Mouse (Mus musculus): ENCODE measurements at regions not wholly inside any gene's neighbourhood (a gene's known extent, or its start where the extent isn't known, plus 50 kb on each side); places are given as distances from the start of the nearest gene placed in this dataset.

DNA sequence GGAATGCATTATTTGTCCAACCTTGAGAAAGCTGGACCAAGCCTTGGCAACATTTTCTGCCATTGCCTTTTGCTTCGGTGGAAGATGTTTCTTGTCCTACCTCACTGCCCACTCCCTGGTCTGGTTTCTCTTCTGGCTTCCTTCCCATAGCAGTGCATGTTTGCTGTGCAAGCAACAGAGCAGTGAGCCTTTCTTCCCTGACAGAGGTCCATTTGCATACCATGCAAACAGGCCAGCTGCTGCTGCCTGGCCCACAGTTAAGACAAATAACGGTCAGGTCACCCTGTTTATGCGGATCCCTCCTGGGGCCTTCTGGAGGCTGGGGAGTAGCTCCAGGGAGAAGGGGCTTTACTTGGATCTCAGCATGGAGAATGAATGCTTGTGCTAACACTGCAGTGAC is 299.7 kb downstream of the Sox2 start:
- H3K27ac ChIP-seq (replicated peaks; ENCODE audit: insufficient read depth, low read depth, low read length) = no peak overlapping the region
- H3K4me3 ChIP-seq (ENCODE audit: insufficient read depth, low read depth, low read length) = no peak overlapping the region
- TF ChIP-seq POLR2A (IDR thresholded peaks at IDR 0.05; ENCODE audit: extremely low read depth, insufficient read depth, low read length) = no peak
- no peak for TF ChIP-seq CTCF (IDR thresholded peaks at IDR 0.05; ENCODE audit: low read depth, low read length)
- H3K79me2 ChIP-seq (ENCODE audit: control insufficient read depth, insufficient read depth, low read length) = no peaks in the 10 kb centered on the region
- H3K36me3 ChIP-seq (ENCODE audit: control insufficient read depth, insufficient read depth, low read length) = no peaks in the 10 kb centered on the region
- DNase-seq (ENCODE audit: extremely low read depth, low read depth, low spot score) = no peak
- H3K4me1 ChIP-seq (ENCODE audit: control insufficient read depth, insufficient read depth, low read length) = no peaks in the 10 kb centered on the region
- H3K9ac ChIP-seq (ENCODE audit: low read depth, low read length) = no peak overlapping the region
- WGBS = 28% methylated on average over 3 of the region's 3 CpGs
- no peaks in the 10 kb centered on the region for H3K27me3 ChIP-seq (ENCODE audit: control insufficient read depth, insufficient read depth, low read length)

GRCm38 (mm10) chr3:34956183-34956582 is 306.0 kb downstream of the Sox2 start:
- no peak overlapping the region for H3K9ac ChIP-seq (ENCODE audit: low read depth, low read length)
- no peaks in the 10 kb centered on the region for H3K36me3 ChIP-seq (ENCODE audit: control insufficient read depth, insufficient read depth, low read length)
- TF ChIP-seq CTCF (IDR thresholded peaks at IDR 0.05; ENCODE audit: low read depth, low read length) (no peak), POLR2A (IDR thresholded peaks at IDR 0.05; ENCODE audit: extremely low read depth, insufficient read depth, low read length) (no peak)
- H3K4me3 ChIP-seq (ENCODE audit: insufficient read depth, low read depth, low read length) = no peak overlapping the region
- WGBS = 72% methylated on average over 4 of the region's 4 CpGs
- H3K79me2 ChIP-seq (ENCODE audit: control insufficient read depth, insufficient read depth, low read length) = no peaks in the 10 kb centered on the region
- H3K4me1 ChIP-seq (ENCODE audit: control insufficient read depth, insufficient read depth, low read length) = no peaks in the 10 kb centered on the region
- H3K27ac ChIP-seq (replicated peaks; ENCODE audit: insufficient read depth, low read depth, low read length) = no peak overlapping the region
- DNase-seq (ENCODE audit: extremely low read depth, low read depth, low spot score) = no peak
- H3K27me3 ChIP-seq (ENCODE audit: control insufficient read depth, insufficient read depth, low read length) = no peaks in the 10 kb centered on the region

DNA sequence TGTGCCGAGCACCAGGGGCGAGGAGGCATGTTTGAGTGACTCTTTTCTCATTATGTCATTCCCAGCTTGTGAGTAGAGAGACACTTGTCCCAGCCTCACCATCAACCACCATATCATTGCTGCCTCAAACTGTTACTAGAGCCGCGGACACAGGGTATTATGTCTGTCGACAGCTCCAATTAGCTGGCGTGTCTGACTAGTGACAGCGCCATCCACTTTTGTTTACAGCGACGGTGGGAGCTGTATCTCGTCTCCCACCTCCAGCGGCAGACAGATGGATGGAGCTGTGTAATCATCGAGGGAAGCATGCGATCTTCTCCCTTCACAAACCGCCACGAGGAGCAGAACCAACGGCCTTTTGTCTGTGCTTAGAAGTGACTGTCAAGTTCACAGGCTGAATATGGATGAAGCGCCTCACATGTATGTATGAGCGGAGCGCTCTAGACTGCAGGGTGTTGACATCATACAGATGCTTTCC is 308.9 kb downstream of the Sox2 start:
- Histone ChIP-seq H3K4me1 (ENCODE audit: control insufficient read depth, insufficient read depth, low read length) (no peaks in the 10 kb centered on the region), H3K36me3 (ENCODE audit: control insufficient read depth, insufficient read depth, low read length) (no peaks in the 10 kb centered on the region), H3K9ac (ENCODE audit: low read depth, low read length) (no peak overlapping the region), H3K27me3 (ENCODE audit: control insufficient read depth, insufficient read depth, low read length) (no peaks in the 10 kb centered on the region), H3K79me2 (ENCODE audit: control insufficient read depth, insufficient read depth, low read length) (no peaks in the 10 kb centered on the region), H3K4me3 (ENCODE audit: insufficient read depth, low read depth, low read length) (no peak overlapping the region), H3K27ac (replicated peaks; ENCODE audit: insufficient read depth, low read depth, low read length) (no peak overlapping the region)
- no peak for DNase-seq (ENCODE audit: extremely low read depth, low read depth, low spot score)
- TF ChIP-seq POLR2A (IDR thresholded peaks at IDR 0.05; ENCODE audit: extremely low read depth, insufficient read depth, low read length) (no peak), CTCF (IDR thresholded peaks at IDR 0.05; ENCODE audit: low read depth, low read length) (no peak)
- 72% methylated on average over 19 of the region's 19 CpGs for WGBS

GRCm38 (mm10) chr3:34966442-34966841 is 316.2 kb downstream of the Sox2 start:
- H3K4me3 ChIP-seq (ENCODE audit: insufficient read depth, low read depth, low read length) = no peak overlapping the region
- H3K27ac ChIP-seq (replicated peaks; ENCODE audit: insufficient read depth, low read depth, low read length) = no peak overlapping the region
- no peak for DNase-seq (ENCODE audit: extremely low read depth, low read depth, low spot score)
- no peak for TF ChIP-seq CTCF (IDR thresholded peaks at IDR 0.05; ENCODE audit: low read depth, low read length)
- no peak for TF ChIP-seq POLR2A (IDR thresholded peaks at IDR 0.05; ENCODE audit: extremely low read depth, insufficient read depth, low read length)
- no peaks in the 10 kb centered on the region for H3K79me2 ChIP-seq (ENCODE audit: control insufficient read depth, insufficient read depth, low read length)
- no peak overlapping the region for H3K9ac ChIP-seq (ENCODE audit: low read depth, low read length)
- H3K36me3 ChIP-seq (ENCODE audit: control insufficient read depth, insufficient read depth, low read length) = no peaks in the 10 kb centered on the region
- 73% methylated on average over 6 of the region's 6 CpGs for WGBS
- no peaks in the 10 kb centered on the region for H3K27me3 ChIP-seq (ENCODE audit: control insufficient read depth, insufficient read depth, low read length)
- no peaks in the 10 kb centered on the region for H3K4me1 ChIP-seq (ENCODE audit: control insufficient read depth, insufficient read depth, low read length)

DNA sequence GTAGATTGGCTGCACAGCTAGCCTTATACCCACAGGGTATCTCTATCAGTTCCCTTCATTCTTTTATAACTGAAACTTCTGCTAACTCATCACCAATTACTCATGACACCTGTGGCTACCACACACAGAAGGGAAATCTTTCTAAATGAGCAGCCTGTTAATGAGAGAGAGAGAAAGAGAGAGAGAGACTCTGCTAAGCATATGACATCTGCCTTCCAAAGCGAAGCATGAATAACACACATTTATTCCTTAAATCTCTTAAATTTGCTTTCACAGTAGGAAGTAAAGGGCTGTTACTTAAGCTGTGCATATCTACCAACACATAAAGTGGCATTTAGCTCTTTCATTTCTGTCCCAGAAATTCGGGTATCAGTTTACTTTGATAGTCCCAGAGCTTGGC is 317.7 kb downstream of the Sox2 start:
- H3K79me2 ChIP-seq (ENCODE audit: control insufficient read depth, insufficient read depth, low read length) = no peaks in the 10 kb centered on the region
- no peak for DNase-seq (ENCODE audit: extremely low read depth, low read depth, low spot score)
- H3K9ac ChIP-seq (ENCODE audit: low read depth, low read length) = no peak overlapping the region
- H3K4me3 ChIP-seq (ENCODE audit: insufficient read depth, low read depth, low read length) = no peak overlapping the region
- H3K27me3 ChIP-seq (ENCODE audit: control insufficient read depth, insufficient read depth, low read length) = no peaks in the 10 kb centered on the region
- TF ChIP-seq CTCF (IDR thresholded peaks at IDR 0.05; ENCODE audit: low read depth, low read length) (no peak), POLR2A (IDR thresholded peaks at IDR 0.05; ENCODE audit: extremely low read depth, insufficient read depth, low read length) (no peak)
- H3K27ac ChIP-seq (replicated peaks; ENCODE audit: insufficient read depth, low read depth, low read length) = no peak overlapping the region
- 55% methylated on average over 2 of the region's 2 CpGs for WGBS
- no peaks in the 10 kb centered on the region for H3K36me3 ChIP-seq (ENCODE audit: control insufficient read depth, insufficient read depth, low read length)
- no peaks in the 10 kb centered on the region for H3K4me1 ChIP-seq (ENCODE audit: control insufficient read depth, insufficient read depth, low read length)

- no peaks in the 10 kb centered on the region for H3K79me2 ChIP-seq (ENCODE audit: control insufficient read depth, insufficient read depth, low read length)
- 78% methylated on average over 4 of the region's 4 CpGs for WGBS
- no peaks in the 10 kb centered on the region for H3K27me3 ChIP-seq (ENCODE audit: control insufficient read depth, insufficient read depth, low read length)
- no peaks in the 10 kb centered on the region for H3K36me3 ChIP-seq (ENCODE audit: control insufficient read depth, insufficient read depth, low read length)
- TF ChIP-seq POLR2A (IDR thresholded peaks at IDR 0.05; ENCODE audit: extremely low read depth, insufficient read depth, low read length) (no peak), CTCF (IDR thresholded peaks at IDR 0.05; ENCODE audit: low read depth, low read length) (no peak)
- no peak overlapping the region for H3K9ac ChIP-seq (ENCODE audit: low read depth, low read length)
- no peaks in the 10 kb centered on the region for H3K4me1 ChIP-seq (ENCODE audit: control insufficient read depth, insufficient read depth, low read length)
- no peak for DNase-seq (ENCODE audit: extremely low read depth, low read depth, low spot score)
- no peak overlapping the region for H3K27ac ChIP-seq (replicated peaks; ENCODE audit: insufficient read depth, low read depth, low read length)
- H3K4me3 ChIP-seq (ENCODE audit: insufficient read depth, low read depth, low read length) = no peak overlapping the region
Observed at GRCm38 (mm10) chr3:34971536-34971935, 321.3 kb downstream of the Sox2 start.
